In genomic region chr5:149247047-149247904, GRCm38 (mm10) we compare ENCODE assay signal across 8 mouse cellular contexts. TPM values are rescaled to one million over a fixed set of nuclear protein-coding genes. Genes with fewer than 3 reads are reported as not detected.
A peak's percentile ranks its signal among the peaks of the same experiment; 100 is the strongest.
DNase-seq lines count a peak whose midpoint lies in the region; ATAC-seq and TF ChIP-seq lines count a peak whose summit lies in the region.

No protein-coding gene starts in this region.

- H3K27me3 ChIP-seq in kidney, postnatal 0 days (ENCODE audit: insufficient read depth, low read length): no peaks in the 10 kb centered on the region
- H3K27me3 ChIP-seq in kidney, adult 2 months (replicated peaks; ENCODE audit: control insufficient read depth, insufficient read depth, low read length): no peaks in the 10 kb centered on the region
- no peaks in the 10 kb centered on the region for H3K27me3 ChIP-seq in heart, embryonic 12.5 days (replicated peaks)
- H3K27me3 ChIP-seq in liver, postnatal 0 days (ENCODE audit: insufficient read depth, low read length): no peaks in the 10 kb centered on the region

- TF ChIP-seq EP300 in liver, postnatal 0 days (IDR thresholded peaks at IDR 0.05; ENCODE audit: low read depth): no peak

- 39% methylated on average over 20 of the region's 20 CpGs for WGBS in kidney, postnatal 0 days
- WGBS in kidney, adult 2 months: 37% methylated on average over 20 of the region's 20 CpGs
- WGBS in bone marrow, adult 2 months: 8% methylated on average over 20 of the region's 20 CpGs
- 19% methylated on average over 20 of the region's 20 CpGs for whole genome bisulfite sequencing in heart, embryonic 12.5 days
- WGBS in liver, postnatal 0 days (ENCODE audit: insufficient replicate concordance): 8% methylated on average over 19 of the region's 20 CpGs

- DNase-seq in kidney, postnatal 0 days (ENCODE audit: low spot score): peak; percentile 29
- no peak for DNase-seq in kidney, adult 2 months
- peak; percentile 55 for DNase-seq in liver, postnatal 0 days
- DNase-seq in adrenal gland, postnatal 36 days: no peak
- no peak for DNase-seq in left cerebral cortex, postnatal 36 days (ENCODE audit: low spot score in 2 of 2)
- no peak for DNase-seq in right cerebral cortex, postnatal 4 days

- no peaks in the 10 kb centered on the region for H3K36me3 ChIP-seq in kidney, postnatal 0 days (ENCODE audit: insufficient read depth, low read length)
- H3K36me3 ChIP-seq in kidney, adult 2 months (ENCODE audit: control insufficient read depth, insufficient read depth, low read length): no peaks in the 10 kb centered on the region
- H3K36me3 ChIP-seq in heart, embryonic 12.5 days: no peaks in the 10 kb centered on the region
- H3K36me3 ChIP-seq in liver, postnatal 0 days (replicated peaks; ENCODE audit: insufficient read depth, low read length): no peaks in the 10 kb centered on the region

- no peak overlapping the region for H3K4me3 ChIP-seq in kidney, postnatal 0 days (replicated peaks; ENCODE audit: low read depth, low read length)
- no peak overlapping the region for H3K4me3 ChIP-seq in kidney, adult 2 months (ENCODE audit: insufficient read depth, low read depth, low read length)
- H3K4me3 ChIP-seq in bone marrow, adult 2 months (replicated peaks; ENCODE audit: control insufficient read depth, low read depth, low read length): peak overlapping the region; percentile 57
- H3K4me3 ChIP-seq in heart, embryonic 12.5 days: peak overlapping the region; percentile 6; the same call in 1 of the 2 replicates
- H3K4me3 ChIP-seq in liver, postnatal 0 days (ENCODE audit: low read depth, low read length): peak overlapping the region; percentile 30; the same call in 1 of the 2 replicates

- no peaks in the 10 kb centered on the region for H3K9me3 ChIP-seq in kidney, postnatal 0 days (replicated peaks; ENCODE audit: low read length)
- no peaks in the 10 kb centered on the region for H3K9me3 ChIP-seq in heart, embryonic 12.5 days (replicated peaks)
- 0 out of 2 replicates have a peak, but pooled peaks cover 3% of the 10 kb centered on the region for H3K9me3 ChIP-seq in liver, postnatal 0 days (ENCODE audit: low read length)

- no peak for TF ChIP-seq CTCF in kidney, postnatal 0 days (IDR thresholded peaks at IDR 0.05; ENCODE audit: low read depth)
- TF ChIP-seq CTCF in kidney, adult 2 months (conservative IDR thresholded peaks at IDR 0.05; ENCODE audit: insufficient read depth, insufficient read length, low read depth, low read length): no peak
- no peak for TF ChIP-seq CTCF in bone marrow, adult 2 months (IDR thresholded peaks at IDR 0.05; ENCODE audit: control insufficient read depth, insufficient read depth, low read length)
- TF ChIP-seq CTCF in liver, postnatal 0 days (IDR thresholded peaks at IDR 0.05; ENCODE audit: low read depth): no peak

- ATAC-seq in kidney, postnatal 0 days (replicated peaks; ENCODE audit: low FRiP score, low read depth): no peak
- ATAC-seq in heart, embryonic 12.5 days (ENCODE audit: insufficient number of reproducible peaks, low FRiP score): no peak
- peak; percentile 28; the same call in 1 of the 2 replicates for ATAC-seq in liver, postnatal 0 days

- H3K4me1 ChIP-seq in kidney, postnatal 0 days (replicated peaks; ENCODE audit: insufficient read depth, low read length): 0 out of 2 replicates have a peak, but pooled peaks cover 6% of the 10 kb centered on the region
- no peaks in the 10 kb centered on the region for H3K4me1 ChIP-seq in kidney, adult 2 months (ENCODE audit: control insufficient read depth, insufficient read depth, low read length)
- peaks cover 2% of the 10 kb centered on the region; the same call in 1 of the 2 replicates for H3K4me1 ChIP-seq in bone marrow, adult 2 months (ENCODE audit: control insufficient read depth, insufficient read depth, low read length)
- peaks cover 28% of the 10 kb centered on the region for H3K4me1 ChIP-seq in heart, embryonic 12.5 days (replicated peaks)
- peaks cover 31% of the 10 kb centered on the region for H3K4me1 ChIP-seq in liver, postnatal 0 days (ENCODE audit: insufficient read depth)

- no peak for TF ChIP-seq POLR2A in kidney, adult 2 months (IDR thresholded peaks at IDR 0.05; ENCODE audit: low read depth, low read length)
- no peak for TF ChIP-seq POLR2A in bone marrow, adult 2 months (IDR thresholded peaks at IDR 0.05; ENCODE audit: borderline replicate concordance, control insufficient read depth, low read depth, low read length)

- H3K27ac ChIP-seq in kidney, postnatal 0 days: no peak overlapping the region
- no peak overlapping the region for H3K27ac ChIP-seq in kidney, adult 2 months (ENCODE audit: insufficient read depth, low read depth, low read length)
- peak overlapping the region; percentile 94 for H3K27ac ChIP-seq in bone marrow, adult 2 months (ENCODE audit: control insufficient read depth, insufficient read depth, low read depth, low read length, poor library complexity)
- no peak overlapping the region for H3K27ac ChIP-seq in heart, embryonic 12.5 days (ENCODE audit: poor library complexity, severe bottlenecking)
- H3K27ac ChIP-seq in liver, postnatal 0 days (ENCODE audit: low read depth): peak overlapping the region; percentile 88

- intact Hi-C loops in left cerebral cortex, postnatal 36 days (cut with DNase I): no loop called here

- H3K9ac ChIP-seq in kidney, postnatal 0 days (ENCODE audit: low read depth, low read length): no peak overlapping the region
- no peak overlapping the region for H3K9ac ChIP-seq in heart, embryonic 12.5 days
- H3K9ac ChIP-seq in liver, postnatal 0 days (replicated peaks): peak overlapping the region; percentile 50

- no peak overlapping the region for H3K4me2 ChIP-seq in kidney, postnatal 0 days (ENCODE audit: low read length)
- peak overlapping the region; percentile 62 for H3K4me2 ChIP-seq in heart, embryonic 12.5 days
- peak overlapping the region; percentile 77 for H3K4me2 ChIP-seq in liver, postnatal 0 days (ENCODE audit: low read depth, low read length)

RNA-seq across cellular contexts. Expression of gene Alox5ap, which starts 17.3 kb away (rescaled TPM):
- 18.1 and 19.8 TPM in 2 replicates for polyA plus RNA-seq in kidney, postnatal 0 days (2015; fragmentation: Nextera tagmentation; extraction: Ambion mirVana)
- polyA plus RNA-seq in kidney, adult 2 months (2012; rRNA removed): 12.7 and 15.8 TPM in 2 replicates
- 150 and 287 TPM in 2 replicates for polyA plus RNA-seq in bone marrow, adult 2 months (2011; ENCODE audit: insufficient read depth, insufficient read length, low replicate concordance, missing spikeins)
- 4.5 and 4.9 TPM in 2 replicates for polyA plus RNA-seq in heart, embryonic 12.5 days (2016; fragmentation: Nextera tagmentation; extraction: Ambion mirVana)
- 68.2 and 69.3 TPM in 2 replicates for polyA plus RNA-seq in liver, postnatal 0 days (2015; fragmentation: Nextera tagmentation; extraction: Ambion mirVana)
- 10 to 100 TPM; 15.1 to 15.8 TPM for total RNA-seq in adrenal gland, postnatal 36 days (2021)
- total RNA-seq in left cerebral cortex, postnatal 36 days (2021): 10 to 100 TPM; 12.5 to 14.2 TPM

Comparison
In these comparisons a context has a peak if more than half of its experiments do, and no peak if none do; other contexts are left out.
1. DNase-seq: peak in kidney, postnatal 0 days (single experiment) and liver, postnatal 0 days (single experiment); none in kidney, adult 2 months (single experiment), adrenal gland, postnatal 36 days (0 of 2), left cerebral cortex, postnatal 36 days (0 of 2) and right cerebral cortex, postnatal 4 days (single experiment).
2. H3K27ac ChIP-seq: peak in bone marrow, adult 2 months (single experiment) and liver, postnatal 0 days (single experiment); none in kidney, postnatal 0 days (single experiment), kidney, adult 2 months (single experiment) and heart, embryonic 12.5 days (single experiment).
3. H3K4me3 ChIP-seq: peak in bone marrow, adult 2 months (single experiment), heart, embryonic 12.5 days (single experiment) and liver, postnatal 0 days (single experiment); none in kidney, postnatal 0 days (single experiment) and kidney, adult 2 months (single experiment).